Mouse (Mus musculus): ENCODE measurements around the gene Cxcr6.

GRCm38 (mm10) chr9:123818601-123819000 lies 12.3 kb downstream of the Cxcr6 start:
- TF ChIP-seq ZNF384 (IDR thresholded peaks at IDR 0.05; ENCODE audit: low read depth, low read length) (no peak), CHD2 (IDR thresholded peaks at IDR 0.05; ENCODE audit: low read depth, low read length) (no peak), ZC3H11A (IDR thresholded peaks at IDR 0.05; ENCODE audit: borderline replicate concordance, low read depth, low read length) (no peak), MAFK (IDR thresholded peaks at IDR 0.05; ENCODE audit: insufficient read depth, low read depth, low read length) (no peak), HCFC1 (IDR thresholded peaks at IDR 0.05; ENCODE audit: borderline replicate concordance, insufficient read depth, low read length) (no peak)

Data from ES-E14 (cell line).